Mouse (Mus musculus): Measurements from ENCODE around the gene Hcn1. TPM values are rescaled to one million over a fixed set of nuclear protein-coding genes. Genes with fewer than 3 reads are reported as not detected.

Gene Hcn1
- polyA plus RNA-seq, 1 experiment from 2014 or later: 0.26 TPM

- no peak for DNase-seq (ENCODE audit: low spot score)
Measured at GRCm38 (mm10) chr13:117858416-117858815, 256.3 kb downstream of the Hcn1 start.

DNA sequence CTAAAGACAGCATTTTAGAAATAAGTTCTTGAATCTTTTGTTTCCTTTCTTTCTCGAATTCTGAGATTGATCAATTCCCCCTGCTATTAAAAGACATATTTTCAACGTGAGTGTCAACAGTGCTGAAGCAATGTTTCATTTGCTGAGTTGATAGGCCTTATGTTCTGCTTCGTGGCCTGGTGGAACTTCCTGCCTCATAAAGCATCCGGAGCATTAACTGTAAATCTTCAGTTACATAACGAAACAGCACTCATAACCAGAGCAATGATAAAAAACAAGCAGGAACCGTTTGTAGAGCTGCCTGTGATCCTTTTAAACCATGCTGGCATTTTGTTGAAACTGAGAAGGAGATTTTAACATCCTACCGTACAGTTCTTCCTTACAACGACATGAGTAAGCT lies 275.7 kb downstream of the Hcn1 start:
- no peak for DNase-seq (ENCODE audit: low spot score)

- DNase-seq (ENCODE audit: low spot score): no peak
Measured at GRCm38 (mm10) chr13:117880471-117881225, 278.5 kb downstream of the Hcn1 start.

GRCm38 (mm10) chr13:117892076-117892475 lies 290.0 kb downstream of the Hcn1 start:
- no peak for DNase-seq (ENCODE audit: low spot score)

DNA sequence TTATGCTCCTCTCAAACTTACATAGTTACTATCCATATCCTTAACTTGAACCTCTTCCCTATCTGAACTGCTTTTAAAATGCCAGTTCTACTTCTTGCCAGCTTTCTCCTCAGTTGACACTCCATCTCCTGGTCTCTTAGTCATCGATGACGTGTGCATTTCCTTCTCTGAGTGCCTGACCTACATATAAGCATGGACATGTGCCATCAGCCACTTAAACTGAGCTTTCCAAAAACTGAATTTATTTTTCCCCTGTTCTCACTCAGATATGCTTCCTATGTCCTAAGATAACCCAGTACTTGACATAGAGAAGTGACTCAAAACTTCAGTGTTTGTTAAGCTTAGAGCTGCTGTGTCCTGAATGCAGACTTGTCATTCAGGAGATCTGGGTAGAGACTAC lies 295.9 kb downstream of the Hcn1 start:
- DNase-seq (ENCODE audit: low spot score): no peak

DNA sequence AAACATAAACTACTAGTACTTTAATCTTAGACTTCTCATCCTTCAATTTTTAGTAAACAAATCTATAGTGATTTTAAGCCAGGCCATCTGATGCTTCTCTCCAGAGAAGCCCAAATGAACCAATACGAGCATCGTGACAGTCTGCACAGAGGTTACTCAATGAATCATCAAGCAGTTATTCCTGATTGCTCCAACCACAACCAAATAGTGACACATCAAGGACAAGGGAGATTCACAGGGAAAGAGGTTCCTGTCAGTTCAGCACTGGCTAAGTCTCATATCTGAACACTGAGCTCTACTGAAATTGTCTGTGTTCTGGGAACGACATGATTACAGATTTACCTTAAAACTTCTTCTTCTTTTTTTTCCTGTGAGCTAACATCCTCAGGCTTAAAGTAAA lies 305.7 kb downstream of the Hcn1 start:
- DNase-seq (ENCODE audit: low spot score): no peak

GRCm38 (mm10) chr13:117929734-117930133 lies 327.6 kb downstream of the Hcn1 start:
- DNase-seq (ENCODE audit: low spot score): no peak

DNA sequence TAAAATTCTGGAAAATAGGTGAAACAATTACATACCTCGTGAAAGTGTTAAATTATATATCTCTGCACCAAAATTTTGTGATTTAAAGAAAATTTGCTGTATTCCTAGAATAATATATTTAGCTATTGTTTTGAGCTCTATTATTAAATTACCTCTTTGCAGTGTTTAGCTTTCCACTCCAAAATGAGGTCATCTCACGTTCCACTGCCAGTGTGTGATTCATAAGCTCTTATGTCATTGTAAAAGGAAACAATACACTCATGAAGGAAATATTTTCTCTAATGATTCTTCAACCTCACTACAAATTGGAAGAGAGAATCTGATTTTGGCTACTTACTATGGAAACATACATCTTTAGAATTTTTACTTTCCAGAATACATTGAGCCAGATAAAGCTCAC lies 329.6 kb downstream of the Hcn1 start:
- no peak for DNase-seq (ENCODE audit: low spot score)

- DNase-seq (ENCODE audit: low spot score): no peak
Measured at GRCm38 (mm10) chr13:117938761-117939160, 336.6 kb downstream of the Hcn1 start.

DNA sequence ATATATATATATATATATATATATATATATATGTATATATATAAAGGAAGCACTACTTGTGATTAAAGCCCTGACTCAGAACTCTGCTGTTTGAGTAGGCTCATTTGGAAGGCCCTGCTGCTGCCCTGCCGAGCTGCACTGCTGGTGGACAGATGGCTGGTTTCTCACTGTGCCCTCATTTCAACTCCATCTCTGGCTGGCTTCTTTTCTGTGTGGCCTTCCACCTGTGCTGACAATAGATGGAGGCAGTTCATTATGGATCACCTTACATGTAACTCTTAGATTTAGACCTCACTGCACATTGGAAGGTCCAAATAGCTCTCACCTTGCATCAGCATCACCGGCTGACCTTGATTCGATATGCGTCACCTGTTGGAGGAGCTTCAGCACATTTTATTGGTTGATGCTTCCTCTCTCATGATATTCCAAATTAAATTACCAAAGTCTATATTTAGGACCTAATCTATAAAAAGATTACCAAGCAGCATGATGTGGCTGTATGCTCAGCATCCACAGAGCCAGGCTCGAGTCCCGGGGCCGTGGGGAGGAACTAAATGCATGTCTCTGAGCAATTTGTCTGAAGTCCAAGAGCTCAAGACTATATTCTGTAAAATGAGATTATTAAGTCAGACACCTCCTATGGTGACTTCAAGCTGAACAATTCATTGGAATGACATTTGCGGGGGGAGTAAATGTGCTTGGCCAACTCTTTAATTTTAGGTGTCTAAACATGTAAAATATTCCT lies 338.6 kb downstream of the Hcn1 start:
- DNase-seq (ENCODE audit: low spot score): no peak

GRCm38 (mm10) chr13:117946843-117947242 lies 344.7 kb downstream of the Hcn1 start:
- DNase-seq (ENCODE audit: low spot score): no peak

GRCm38 (mm10) chr13:117947704-117948376 lies 345.7 kb downstream of the Hcn1 start:
- no peak for DNase-seq (ENCODE audit: low spot score)

- no peak for DNase-seq (ENCODE audit: low spot score)
Measured at GRCm38 (mm10) chr13:117958496-117959421, 356.6 kb downstream of the Hcn1 start.

GRCm38 (mm10) chr13:117964620-117965019 lies 362.5 kb downstream of the Hcn1 start:
- DNase-seq (ENCODE audit: low spot score): no peak

DNA sequence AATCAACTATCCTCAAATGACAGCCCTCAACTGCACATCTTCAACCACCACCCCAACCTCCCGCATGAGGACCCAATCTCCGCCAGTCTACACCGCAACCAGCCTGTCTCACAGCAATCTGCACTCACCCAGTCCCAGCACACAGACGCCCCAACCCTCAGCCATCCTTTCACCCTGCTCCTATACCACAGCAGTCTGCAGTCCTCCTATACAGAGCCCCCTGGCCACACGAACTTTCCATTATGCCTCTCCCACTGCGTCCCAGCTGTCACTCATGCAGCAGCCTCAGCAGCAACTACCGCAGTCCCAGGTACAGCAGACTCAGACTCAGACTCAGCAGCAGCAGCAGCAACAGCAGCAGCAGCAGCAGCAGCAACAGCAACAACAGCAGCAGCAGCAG lies 373.3 kb downstream of the Hcn1 start:
- DNase-seq (ENCODE audit: low spot score): no peak

DNA sequence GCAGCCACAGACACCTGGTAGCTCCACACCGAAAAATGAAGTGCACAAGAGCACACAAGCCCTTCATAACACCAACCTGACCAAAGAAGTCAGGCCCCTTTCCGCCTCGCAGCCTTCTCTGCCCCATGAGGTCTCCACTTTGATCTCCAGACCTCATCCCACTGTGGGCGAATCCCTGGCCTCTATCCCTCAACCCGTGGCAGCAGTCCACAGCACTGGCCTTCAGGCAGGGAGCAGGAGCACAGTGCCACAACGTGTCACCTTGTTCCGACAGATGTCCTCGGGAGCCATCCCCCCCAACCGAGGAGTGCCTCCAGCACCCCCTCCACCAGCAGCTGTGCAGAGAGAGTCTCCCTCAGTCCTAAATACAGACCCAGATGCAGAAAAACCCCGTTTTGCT lies 373.7 kb downstream of the Hcn1 start:
- no peak for DNase-seq (ENCODE audit: low spot score)

GRCm38 (mm10) chr13:117984339-117984738 lies 382.2 kb downstream of the Hcn1 start:
- DNase-seq (ENCODE audit: low spot score): no peak

- DNase-seq (ENCODE audit: low spot score): no peak
Measured at GRCm38 (mm10) chr13:117999767-118000488, 397.8 kb downstream of the Hcn1 start.

- DNase-seq (ENCODE audit: low spot score): no peak
Measured at GRCm38 (mm10) chr13:118000538-118000937, 398.4 kb downstream of the Hcn1 start.

DNA sequence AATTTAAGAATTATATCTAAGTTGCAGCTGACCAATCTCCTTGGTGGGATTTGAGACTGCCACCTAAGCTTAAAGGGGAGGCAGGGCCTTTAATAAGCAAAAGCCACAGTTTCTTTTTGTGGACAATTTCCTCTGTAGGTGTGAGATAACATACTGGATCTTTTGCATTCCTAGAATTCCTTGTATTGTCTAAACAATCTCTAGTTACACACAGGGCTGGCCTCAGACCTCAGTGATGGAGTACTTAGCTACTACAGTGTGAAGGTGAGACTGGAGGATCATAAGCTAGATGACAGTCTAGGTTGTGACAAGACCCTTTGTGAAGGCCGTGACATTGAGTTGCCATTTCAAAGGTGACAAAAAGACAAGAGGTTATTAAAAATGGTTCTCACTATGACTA lies 419.1 kb downstream of the Hcn1 start:
- DNase-seq (ENCODE audit: low spot score): no peak

Measured in thymus, postnatal 0 days (tissue).